Mouse (Mus musculus): Measurements from ENCODE around the gene Tesk1. TPM values are rescaled to one million over a fixed set of nuclear protein-coding genes. Genes with fewer than 3 reads are reported as not detected.

The Tesk1 gene
- polyA plus RNA-seq, 1 experiment from 2014 or later: 6.3 TPM

GRCm38 (mm10) chr4:43406162-43406971 lies 35.4 kb upstream of the Tesk1 start:
- Histone ChIP-seq H3K27me3 (ENCODE audit: insufficient read depth, poor library complexity, severe bottlenecking) (no peaks in the 10 kb centered on the region), H3K9me3 (no peaks in the 10 kb centered on the region), H3K4me1 (peaks cover 45% of the 10 kb centered on the region), H3K4me3 (peak overlapping the region; percentile 63), H3K36me3 (no peaks in the 10 kb centered on the region), H3K27ac (peak overlapping the region; percentile 90)
- under 1% methylated on average over 28 of the region's 28 CpGs for WGBS
- peak; percentile 95 for DNase-seq (ENCODE audit: low spot score)

GRCm38 (mm10) chr4:43407071-43407920 lies 34.4 kb upstream of the Tesk1 start:
- no peak for DNase-seq (ENCODE audit: low spot score)
- Histone ChIP-seq H3K9me3 (no peaks in the 10 kb centered on the region), H3K27me3 (ENCODE audit: insufficient read depth, poor library complexity, severe bottlenecking) (no peaks in the 10 kb centered on the region), H3K27ac (peak overlapping the region; percentile 90), H3K4me1 (peaks cover 36% of the 10 kb centered on the region), H3K36me3 (no peaks in the 10 kb centered on the region), H3K4me3 (peak overlapping the region; percentile 63)
- 63% methylated on average over 12 of the region's 12 CpGs for WGBS

GRCm38 (mm10) chr4:43414761-43415160 lies 27.0 kb upstream of the Tesk1 start:
- peaks cover 26% of the 10 kb centered on the region for H3K36me3 ChIP-seq
- peaks cover 28% of the 10 kb centered on the region; the same call in 1 of the 2 replicates for H3K4me1 ChIP-seq
- WGBS: 82% methylated on average over 14 of the region's 14 CpGs
- no peaks in the 10 kb centered on the region for H3K27me3 ChIP-seq (ENCODE audit: insufficient read depth, poor library complexity, severe bottlenecking)
- no peaks in the 10 kb centered on the region for H3K9me3 ChIP-seq
- no peak overlapping the region for H3K27ac ChIP-seq
- no peak overlapping the region for H3K4me3 ChIP-seq
- no peak for DNase-seq (ENCODE audit: low spot score)

GRCm38 (mm10) chr4:43415221-43416070 lies 26.3 kb upstream of the Tesk1 start:
- Histone ChIP-seq H3K27ac (no peak overlapping the region), H3K4me3 (no peak overlapping the region), H3K4me1 (peaks cover 28% of the 10 kb centered on the region; the same call in 1 of the 2 replicates), H3K36me3 (peaks cover 26% of the 10 kb centered on the region), H3K9me3 (no peaks in the 10 kb centered on the region), H3K27me3 (ENCODE audit: insufficient read depth, poor library complexity, severe bottlenecking) (no peaks in the 10 kb centered on the region)
- whole genome bisulfite sequencing: 79% methylated on average over 29 of the region's 29 CpGs
- no peak for DNase-seq (ENCODE audit: low spot score)

- no peak overlapping the region for H3K4me3 ChIP-seq
- H3K36me3 ChIP-seq: peaks cover 26% of the 10 kb centered on the region
- WGBS: 92% methylated on average over 22 of the region's 22 CpGs
- H3K27ac ChIP-seq: no peak overlapping the region
- H3K4me1 ChIP-seq: peaks cover 28% of the 10 kb centered on the region; the same call in 1 of the 2 replicates
- DNase-seq (ENCODE audit: low spot score): no peak
- H3K9me3 ChIP-seq: no peaks in the 10 kb centered on the region
- H3K27me3 ChIP-seq (ENCODE audit: insufficient read depth, poor library complexity, severe bottlenecking): peaks cover 2% of the 10 kb centered on the region; the same call in 1 of the 2 replicates
Observed at GRCm38 (mm10) chr4:43416071-43416490, 25.7 kb upstream of the Tesk1 start.

- peaks cover 40% of the 10 kb centered on the region for H3K36me3 ChIP-seq
- H3K9me3 ChIP-seq: no peaks in the 10 kb centered on the region
- peaks cover 16% of the 10 kb centered on the region for H3K27me3 ChIP-seq (ENCODE audit: insufficient read depth, poor library complexity, severe bottlenecking)
- H3K4me1 ChIP-seq: peaks cover 34% of the 10 kb centered on the region; the same call in 1 of the 2 replicates
- DNase-seq (ENCODE audit: low spot score): no peak
- H3K27ac ChIP-seq: peak overlapping the region; percentile 59; the same call in 1 of the 2 replicates
- H3K4me3 ChIP-seq: no peak overlapping the region
- WGBS: 63% methylated on average over 16 of the region's 16 CpGs
Observed at GRCm38 (mm10) chr4:43417269-43418062, 24.3 kb upstream of the Tesk1 start.

- Histone ChIP-seq H3K36me3 (peaks cover 50% of the 10 kb centered on the region), H3K4me1 (peaks cover 30% of the 10 kb centered on the region; the same call in 1 of the 2 replicates), H3K4me3 (no peak overlapping the region), H3K27me3 (ENCODE audit: insufficient read depth, poor library complexity, severe bottlenecking) (peaks cover 26% of the 10 kb centered on the region), H3K9me3 (no peaks in the 10 kb centered on the region), H3K27ac (no peak overlapping the region)
- no peak for DNase-seq (ENCODE audit: low spot score)
- WGBS: 77% methylated on average over 4 of the region's 4 CpGs
Observed at GRCm38 (mm10) chr4:43418450-43418849, 23.3 kb upstream of the Tesk1 start.

GRCm38 (mm10) chr4:43418973-43419656 lies 22.6 kb upstream of the Tesk1 start:
- WGBS: 50% methylated on average over 15 of the region's 15 CpGs

GRCm38 (mm10) chr4:43419801-43420281 lies 21.9 kb upstream of the Tesk1 start:
- H3K36me3 ChIP-seq: peaks cover 59% of the 10 kb centered on the region
- 60% methylated on average over 9 of the region's 9 CpGs for WGBS
- no peak for DNase-seq (ENCODE audit: low spot score)
- 0 out of 2 replicates have a peak overlapping the region, but pooled peaks have one; percentile 19 for H3K27ac ChIP-seq
- H3K4me1 ChIP-seq: peaks cover 28% of the 10 kb centered on the region
- no peaks in the 10 kb centered on the region for H3K9me3 ChIP-seq
- H3K4me3 ChIP-seq: no peak overlapping the region
- H3K27me3 ChIP-seq (ENCODE audit: insufficient read depth, poor library complexity, severe bottlenecking): peaks cover 40% of the 10 kb centered on the region

More at GRCm38 (mm10) chr4:43418973-43419656, 22.6 kb upstream of the Tesk1 start:
- Histone ChIP-seq H3K4me1 (peaks cover 28% of the 10 kb centered on the region; the same call in 1 of the 2 replicates), H3K27ac (0 out of 2 replicates have a peak overlapping the region, but pooled peaks have one; percentile 19), H3K36me3 (peaks cover 57% of the 10 kb centered on the region), H3K9me3 (no peaks in the 10 kb centered on the region), H3K4me3 (no peak overlapping the region), H3K27me3 (ENCODE audit: insufficient read depth, poor library complexity, severe bottlenecking) (peaks cover 32% of the 10 kb centered on the region)
- no peak for DNase-seq (ENCODE audit: low spot score)

GRCm38 (mm10) chr4:43420305-43420704 lies 21.4 kb upstream of the Tesk1 start:
- no peak for DNase-seq (ENCODE audit: low spot score)
- H3K36me3 ChIP-seq: peaks cover 59% of the 10 kb centered on the region
- 6% methylated on average over 6 of the region's 6 CpGs for WGBS
- no peaks in the 10 kb centered on the region for H3K9me3 ChIP-seq
- H3K27ac ChIP-seq: no peak overlapping the region
- peaks cover 44% of the 10 kb centered on the region for H3K27me3 ChIP-seq (ENCODE audit: insufficient read depth, poor library complexity, severe bottlenecking)
- peaks cover 33% of the 10 kb centered on the region for H3K4me1 ChIP-seq
- no peak overlapping the region for H3K4me3 ChIP-seq

- no peak overlapping the region for H3K4me3 ChIP-seq
- H3K9me3 ChIP-seq: no peaks in the 10 kb centered on the region
- H3K4me1 ChIP-seq: peaks cover 46% of the 10 kb centered on the region
- H3K27me3 ChIP-seq (ENCODE audit: insufficient read depth, poor library complexity, severe bottlenecking): peaks cover 59% of the 10 kb centered on the region
- 58% methylated on average over 28 of the region's 28 CpGs for WGBS
- peaks cover 57% of the 10 kb centered on the region for H3K36me3 ChIP-seq
- no peak overlapping the region for H3K27ac ChIP-seq
- DNase-seq (ENCODE audit: low spot score): no peak
Observed at GRCm38 (mm10) chr4:43421632-43422240, 20.0 kb upstream of the Tesk1 start.

All from heart, embryonic 10.5 days (tissue).